Mouse (Mus musculus): Measurements from ENCODE around the gene Fam173a. TPM values are rescaled to one million over a fixed set of nuclear protein-coding genes. Genes with fewer than 3 reads are reported as not detected.

Fam173a gene
- polyA plus RNA-seq, 1 experiment from 2014 or later = 57.1 TPM

GRCm38 (mm10) chr17:25830200-25830753 lies 37.6 kb upstream of the Fam173a start:
- Histone ChIP-seq H3K36me3 (ENCODE audit: control insufficient read depth, insufficient read depth) (peaks cover 14% of the 10 kb centered on the region), H3K4me1 (ENCODE audit: control insufficient read depth, low read depth, low read length) (peaks cover 60% of the 10 kb centered on the region), H3K9ac (ENCODE audit: low read depth, low read length) (no peak overlapping the region; the same call in 1 of the 2 replicates)

GRCm38 (mm10) chr17:25829558-25830017 lies 36.9 kb upstream of the Fam173a start:
- no peak for ATAC-seq (ENCODE audit: low read depth)
- Histone ChIP-seq H3K9me3 (replicated peaks; ENCODE audit: control insufficient read depth, low read length) (no peaks in the 10 kb centered on the region), H3K27ac (ENCODE audit: low read length) (peak overlapping the region; percentile 75), H3K4me1 (ENCODE audit: control insufficient read depth, low read depth, low read length) (peaks cover 60% of the 10 kb centered on the region), H3K36me3 (ENCODE audit: control insufficient read depth, insufficient read depth) (peaks cover 14% of the 10 kb centered on the region), H3K4me2 (ENCODE audit: low read depth, low read length) (peak overlapping the region; percentile 69), H3K27me3 (ENCODE audit: control insufficient read depth, insufficient read depth, low read depth, low read length) (no peaks in the 10 kb centered on the region), H3K4me3 (ENCODE audit: low read depth, low read length) (peak overlapping the region; percentile 60), H3K9ac (ENCODE audit: low read depth, low read length) (peak overlapping the region; percentile 73)
- 39% methylated on average over 8 of the region's 8 CpGs for WGBS (ENCODE audit: insufficient replicate concordance)

More at GRCm38 (mm10) chr17:25830200-25830753, 37.6 kb upstream of the Fam173a start:
- Histone ChIP-seq H3K4me3 (ENCODE audit: low read depth, low read length) (peak overlapping the region; percentile 60; the same call in 1 of the 2 replicates), H3K9me3 (replicated peaks; ENCODE audit: control insufficient read depth, low read length) (no peaks in the 10 kb centered on the region), H3K4me2 (ENCODE audit: low read depth, low read length) (peak overlapping the region; percentile 69; the same call in 1 of the 2 replicates), H3K27me3 (ENCODE audit: control insufficient read depth, insufficient read depth, low read depth, low read length) (no peaks in the 10 kb centered on the region), H3K27ac (ENCODE audit: low read length) (peak overlapping the region; percentile 75; the same call in 1 of the 2 replicates)
- ATAC-seq (ENCODE audit: low read depth) = no peak
- WGBS (ENCODE audit: insufficient replicate concordance) = 66% methylated on average over 4 of the region's 4 CpGs

DNA sequence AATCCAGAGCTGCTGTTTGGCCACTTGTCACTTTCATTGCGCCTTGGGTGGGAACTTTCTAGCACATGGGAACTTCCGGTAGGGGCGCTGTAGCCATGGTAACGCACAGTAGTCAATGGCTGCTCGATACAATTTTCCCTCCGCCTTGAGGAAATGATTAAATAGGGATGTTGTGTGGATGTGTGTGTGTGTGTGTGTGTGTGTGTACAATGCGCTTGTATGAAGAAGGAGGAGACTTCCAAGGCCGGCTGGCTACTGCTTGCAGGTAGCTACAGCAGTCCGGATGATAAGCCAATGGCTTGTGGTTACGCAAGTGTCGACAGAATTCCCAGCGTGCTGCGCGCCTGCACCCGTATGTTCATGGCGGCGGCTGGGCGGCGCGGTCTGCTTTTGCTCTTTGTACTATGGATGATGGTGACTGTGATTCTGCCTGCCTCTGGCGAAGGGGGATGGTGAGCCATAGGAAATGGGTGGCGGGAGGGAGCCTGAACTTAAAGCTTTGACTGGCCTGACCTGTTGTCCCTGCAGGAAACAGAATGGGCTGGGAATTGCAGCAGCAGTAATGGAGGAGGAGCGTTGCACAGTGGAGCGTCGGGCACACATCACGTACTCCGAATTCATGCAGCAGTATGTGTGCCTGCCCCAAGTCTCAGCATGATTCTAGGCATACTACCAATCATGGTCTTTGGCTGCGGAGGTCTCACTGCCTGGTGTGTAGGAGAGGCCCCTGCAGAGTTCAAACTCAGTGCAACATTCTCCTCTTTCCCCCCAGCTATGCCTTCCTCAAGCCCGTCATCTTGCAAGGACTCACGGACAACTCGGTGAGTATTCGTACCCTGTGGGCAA lies 36.2 kb upstream of the Fam173a start, which contains the start of gene Jmjd8:
Jmjd8 (plus strand) TSS at position 156 of the 846 bp plus-strand sequence.
- WGBS (ENCODE audit: insufficient replicate concordance) = 1% methylated on average over 32 of the region's 32 CpGs
- peak within 1 kb of the TSS; percentile 73 for H3K9ac ChIP-seq (ENCODE audit: low read depth, low read length)
- peaks cover 14% of the 10 kb centered on the region for H3K36me3 ChIP-seq (ENCODE audit: control insufficient read depth, insufficient read depth)
- H3K4me3 ChIP-seq (ENCODE audit: low read depth, low read length) = peak within 1 kb of the TSS; percentile 60
- H3K4me2 ChIP-seq (ENCODE audit: low read depth, low read length) = peak within 1 kb of the TSS; percentile 69
- H3K9me3 ChIP-seq (replicated peaks; ENCODE audit: control insufficient read depth, low read length) = no peaks in the 10 kb centered on the region
- H3K4me1 ChIP-seq (ENCODE audit: control insufficient read depth, low read depth, low read length) = peaks cover 60% of the 10 kb centered on the region
- ATAC-seq (ENCODE audit: low read depth) = peak; percentile 11; the same call in 1 of the 2 replicates
- peak within 1 kb of the TSS; percentile 75 for H3K27ac ChIP-seq (ENCODE audit: low read length)
- H3K27me3 ChIP-seq (ENCODE audit: control insufficient read depth, insufficient read depth, low read depth, low read length) = no peaks in the 10 kb centered on the region

DNA sequence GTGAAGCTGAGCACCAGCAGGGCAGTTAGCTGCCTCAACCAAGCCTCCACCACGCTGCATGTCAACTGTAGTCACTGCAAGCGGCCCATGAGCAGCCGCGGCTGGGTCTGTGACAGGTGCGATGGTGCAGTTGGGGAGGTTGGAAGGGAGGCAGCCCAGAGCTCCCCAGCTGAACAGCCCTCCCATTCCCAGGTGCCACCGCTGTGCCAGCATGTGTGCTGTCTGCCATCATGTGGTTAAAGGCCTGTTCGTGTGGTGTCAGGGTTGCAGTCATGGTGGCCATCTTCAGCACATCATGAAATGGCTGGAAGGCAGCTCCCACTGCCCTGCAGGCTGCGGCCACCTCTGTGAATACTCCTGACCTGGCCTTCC lies 35.5 kb upstream of the Fam173a start:
- 83% methylated on average over 8 of the region's 8 CpGs for WGBS (ENCODE audit: insufficient replicate concordance)
- Histone ChIP-seq H3K4me1 (ENCODE audit: control insufficient read depth, low read depth, low read length) (peaks cover 55% of the 10 kb centered on the region), H3K4me3 (ENCODE audit: low read depth, low read length) (peak overlapping the region; percentile 60), H3K27me3 (ENCODE audit: control insufficient read depth, insufficient read depth, low read depth, low read length) (no peaks in the 10 kb centered on the region), H3K4me2 (ENCODE audit: low read depth, low read length) (peak overlapping the region; percentile 69), H3K9ac (ENCODE audit: low read depth, low read length) (peak overlapping the region; percentile 73; the same call in 1 of the 2 replicates), H3K27ac (ENCODE audit: low read length) (peak overlapping the region; percentile 75), H3K9me3 (replicated peaks; ENCODE audit: control insufficient read depth, low read length) (no peaks in the 10 kb centered on the region), H3K36me3 (ENCODE audit: control insufficient read depth, insufficient read depth) (peaks cover 14% of the 10 kb centered on the region)
- no peak for ATAC-seq (ENCODE audit: low read depth)

GRCm38 (mm10) chr17:25827546-25828222 lies 35.0 kb upstream of the Fam173a start:
- no peak overlapping the region for H3K4me3 ChIP-seq (ENCODE audit: low read depth, low read length)
- H3K9me3 ChIP-seq (replicated peaks; ENCODE audit: control insufficient read depth, low read length) = no peaks in the 10 kb centered on the region
- H3K36me3 ChIP-seq (ENCODE audit: control insufficient read depth, insufficient read depth) = peaks cover 14% of the 10 kb centered on the region
- no peak overlapping the region for H3K9ac ChIP-seq (ENCODE audit: low read depth, low read length)
- no peak overlapping the region for H3K27ac ChIP-seq (ENCODE audit: low read length)
- no peak overlapping the region for H3K4me2 ChIP-seq (ENCODE audit: low read depth, low read length)
- 89% methylated on average over 22 of the region's 22 CpGs for WGBS (ENCODE audit: insufficient replicate concordance)
- H3K4me1 ChIP-seq (ENCODE audit: control insufficient read depth, low read depth, low read length) = peaks cover 58% of the 10 kb centered on the region
- no peak for ATAC-seq (ENCODE audit: low read depth)
- no peaks in the 10 kb centered on the region for H3K27me3 ChIP-seq (ENCODE audit: control insufficient read depth, insufficient read depth, low read depth, low read length)

GRCm38 (mm10) chr17:25827011-25827410 lies 34.3 kb upstream of the Fam173a start:
- Histone ChIP-seq H3K4me1 (ENCODE audit: control insufficient read depth, low read depth, low read length) (peaks cover 54% of the 10 kb centered on the region), H3K9ac (ENCODE audit: low read depth, low read length) (no peak overlapping the region), H3K9me3 (replicated peaks; ENCODE audit: control insufficient read depth, low read length) (no peaks in the 10 kb centered on the region), H3K36me3 (ENCODE audit: control insufficient read depth, insufficient read depth) (peaks cover 14% of the 10 kb centered on the region), H3K4me2 (ENCODE audit: low read depth, low read length) (no peak overlapping the region), H3K27me3 (ENCODE audit: control insufficient read depth, insufficient read depth, low read depth, low read length) (no peaks in the 10 kb centered on the region; the same call in 1 of the 2 replicates), H3K27ac (ENCODE audit: low read length) (no peak overlapping the region), H3K4me3 (ENCODE audit: low read depth, low read length) (no peak overlapping the region)
- no peak for ATAC-seq (ENCODE audit: low read depth)
- 86% methylated on average over 13 of the region's 13 CpGs for WGBS (ENCODE audit: insufficient replicate concordance)

GRCm38 (mm10) chr17:25825984-25826570 lies 33.4 kb upstream of the Fam173a start:
- H3K4me1 ChIP-seq (ENCODE audit: control insufficient read depth, low read depth, low read length) = peaks cover 44% of the 10 kb centered on the region
- H3K4me2 ChIP-seq (ENCODE audit: low read depth, low read length) = no peak overlapping the region
- ATAC-seq (ENCODE audit: low read depth) = no peak
- H3K4me3 ChIP-seq (ENCODE audit: low read depth, low read length) = no peak overlapping the region
- no peak overlapping the region for H3K9ac ChIP-seq (ENCODE audit: low read depth, low read length)
- peaks cover 3% of the 10 kb centered on the region for H3K27me3 ChIP-seq (ENCODE audit: control insufficient read depth, insufficient read depth, low read depth, low read length)
- no peak overlapping the region for H3K27ac ChIP-seq (ENCODE audit: low read length)
- H3K36me3 ChIP-seq (ENCODE audit: control insufficient read depth, insufficient read depth) = peaks cover 9% of the 10 kb centered on the region
- 85% methylated on average over 27 of the region's 27 CpGs for WGBS (ENCODE audit: insufficient replicate concordance)
- H3K9me3 ChIP-seq (replicated peaks; ENCODE audit: control insufficient read depth, low read length) = no peaks in the 10 kb centered on the region

DNA sequence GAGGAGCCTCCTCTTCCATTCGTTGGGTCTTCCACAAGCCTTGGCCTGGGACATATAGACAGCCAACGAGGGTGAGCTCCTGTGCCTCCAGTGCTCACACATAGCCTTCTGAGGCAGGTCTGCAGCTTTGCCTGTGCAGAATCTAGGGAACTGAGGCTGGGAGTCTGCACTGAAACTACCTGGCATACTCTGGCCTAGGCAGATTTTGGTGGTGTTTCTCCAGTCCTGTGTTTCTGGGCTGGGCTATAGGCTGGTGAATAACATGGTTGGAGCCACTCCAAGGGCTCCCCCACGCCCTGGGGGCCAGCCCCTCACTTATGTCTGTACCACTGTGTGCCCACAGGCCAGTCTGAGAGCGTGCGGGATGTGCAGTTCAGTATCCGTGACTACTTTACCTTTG lies 32.6 kb upstream of the Fam173a start:
- Histone ChIP-seq H3K27me3 (ENCODE audit: control insufficient read depth, insufficient read depth, low read depth, low read length) (peaks cover 6% of the 10 kb centered on the region), H3K4me2 (ENCODE audit: low read depth, low read length) (no peak overlapping the region), H3K4me3 (ENCODE audit: low read depth, low read length) (no peak overlapping the region), H3K36me3 (ENCODE audit: control insufficient read depth, insufficient read depth) (peaks cover 3% of the 10 kb centered on the region), H3K9me3 (replicated peaks; ENCODE audit: control insufficient read depth, low read length) (no peaks in the 10 kb centered on the region), H3K9ac (ENCODE audit: low read depth, low read length) (peak overlapping the region; percentile 77; the same call in 1 of the 2 replicates), H3K4me1 (ENCODE audit: control insufficient read depth, low read depth, low read length) (peaks cover 37% of the 10 kb centered on the region), H3K27ac (ENCODE audit: low read length) (no peak overlapping the region)
- 76% methylated on average over 6 of the region's 6 CpGs for WGBS (ENCODE audit: insufficient replicate concordance)
- ATAC-seq (ENCODE audit: low read depth) = no peak

Measured in liver, embryonic 16.5 days (tissue).